Mouse (Mus musculus) cortical plate, adult 2 months (tissue): Measurements from ENCODE around the gene Dll4.

Experiments
- CTCF ChIP-seq: fragments of 200-500 bp; IDR thresholded peaks from 2 replicates; pipeline ENCODE4 v1.5.1; 2011; ENCODE audit warnings: mild to moderate bottlenecking, control low read depth, low read length; ENCODE audit not compliant: insufficient read depth; ENCODE audit errors: extremely low read depth
- POLR2A ChIP-seq: fragments of 200-500 bp; IDR thresholded peaks from 2 replicates; pipeline ENCODE4 v1.6.1; 2011; ENCODE audit warnings: mild to moderate bottlenecking, low read length, control low read depth; ENCODE audit not compliant: insufficient read depth; ENCODE audit errors: extremely low read depth

- no peak for TF ChIP-seq POLR2A
- TF ChIP-seq CTCF = no peak
Measured at GRCm38 (mm10) chr2:119304391-119304790, 21.2 kb upstream of the Dll4 start.
